Mouse (Mus musculus): ENCODE measurements around the gene Itgb1bp1.

The Itgb1bp1 gene

GRCm38 (mm10) chr12:21200613-21201012, 85.5 kb downstream of the Itgb1bp1 start:
- no peak for DNase-seq (ENCODE audit: low spot score)

- DNase-seq (ENCODE audit: low spot score): no peak
Observed at GRCm38 (mm10) chr12:21196420-21196819, 89.7 kb downstream of the Itgb1bp1 start.

- DNase-seq (ENCODE audit: low spot score): no peak
Observed at GRCm38 (mm10) chr12:21195497-21195896, 90.6 kb downstream of the Itgb1bp1 start.

- no peak for DNase-seq (ENCODE audit: low spot score)
Observed at GRCm38 (mm10) chr12:21191546-21191945, 94.5 kb downstream of the Itgb1bp1 start.

Data from ovary, postnatal 10 days (tissue).